Mouse (Mus musculus): ENCODE measurements around the gene Hsd17b1. TPM values are rescaled to one million over a fixed set of nuclear protein-coding genes. Genes with fewer than 3 reads are reported as not detected.
A peak's percentile ranks its signal among the peaks of the same experiment; 100 is the strongest.

Hsd17b1 gene
- polyA plus RNA-seq, 1 experiment from 2014 or later, result 0.13 TPM

DNA sequence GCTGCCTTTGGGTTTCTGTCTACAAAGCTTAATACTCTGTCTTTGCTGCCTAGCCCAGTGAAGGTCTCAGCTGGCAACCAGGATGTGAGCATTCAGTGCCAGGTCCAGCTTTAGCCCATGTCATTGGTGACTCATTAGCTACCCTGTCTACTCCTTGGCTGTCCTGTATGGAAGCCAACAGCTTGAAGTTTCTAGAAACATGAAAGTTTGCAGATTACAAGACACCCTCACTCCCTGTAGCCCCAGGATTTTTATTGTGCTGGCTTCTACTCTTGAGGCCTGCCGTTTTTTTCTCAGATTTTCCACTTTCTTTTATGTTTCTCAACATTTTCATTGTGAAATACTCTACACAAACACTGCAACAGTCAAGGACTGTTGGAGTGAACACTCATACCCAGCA, 11.7 kb downstream of the Hsd17b1 start:
- Histone ChIP-seq H3K36me3 (peaks cover 32% of the 10 kb centered on the region), H3K27me3 (replicated peaks) (no peaks in the 10 kb centered on the region), H3K4me3 (replicated peaks) (no peak overlapping the region), H3K4me1 (peaks cover 34% of the 10 kb centered on the region), H3K9me3 (no peaks in the 10 kb centered on the region), H3K4me2 (no peak overlapping the region), H3K9ac (no peak overlapping the region), H3K27ac (no peak overlapping the region)
- 83% methylated on average over 1 of the region's 1 CpGs for WGBS
- ATAC-seq (ENCODE audit: insufficient read depth, low FRiP score, low read depth), result no peak

DNA sequence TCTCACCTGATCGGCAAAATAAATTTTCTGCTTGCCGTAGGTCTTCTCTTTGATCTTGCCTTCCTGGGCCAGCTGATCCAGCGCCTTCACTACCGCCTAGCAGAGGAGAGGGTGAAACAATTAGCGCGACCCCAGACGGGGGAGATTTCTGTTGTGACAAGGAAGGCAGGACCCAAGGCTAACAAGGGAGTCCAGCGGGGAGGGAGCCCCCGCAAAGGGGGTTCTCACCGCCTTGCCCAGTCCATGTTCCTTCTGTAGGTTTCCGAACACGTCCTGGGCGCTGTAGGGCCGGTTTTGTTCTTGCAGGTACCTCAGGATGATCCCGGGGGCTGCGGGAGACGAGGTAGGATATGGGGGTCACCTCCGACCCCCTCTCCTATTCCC, 16.7 kb downstream of the Hsd17b1 start:
- WGBS, result under 1% methylated on average over 18 of the region's 18 CpGs
- peak overlapping the region; percentile 50; the same call in 1 of the 2 replicates for H3K9ac ChIP-seq
- peaks cover 8% of the 10 kb centered on the region for H3K4me1 ChIP-seq
- H3K4me2 ChIP-seq, result peak overlapping the region; percentile 96
- no peak for ATAC-seq (ENCODE audit: insufficient read depth, low FRiP score, low read depth)
- H3K9me3 ChIP-seq, result no peaks in the 10 kb centered on the region
- peaks cover 58% of the 10 kb centered on the region for H3K36me3 ChIP-seq
- H3K27me3 ChIP-seq (replicated peaks), result no peaks in the 10 kb centered on the region
- peak overlapping the region; percentile 83 for H3K4me3 ChIP-seq (replicated peaks)
- peak overlapping the region; percentile 57; the same call in 1 of the 2 replicates for H3K27ac ChIP-seq

DNA sequence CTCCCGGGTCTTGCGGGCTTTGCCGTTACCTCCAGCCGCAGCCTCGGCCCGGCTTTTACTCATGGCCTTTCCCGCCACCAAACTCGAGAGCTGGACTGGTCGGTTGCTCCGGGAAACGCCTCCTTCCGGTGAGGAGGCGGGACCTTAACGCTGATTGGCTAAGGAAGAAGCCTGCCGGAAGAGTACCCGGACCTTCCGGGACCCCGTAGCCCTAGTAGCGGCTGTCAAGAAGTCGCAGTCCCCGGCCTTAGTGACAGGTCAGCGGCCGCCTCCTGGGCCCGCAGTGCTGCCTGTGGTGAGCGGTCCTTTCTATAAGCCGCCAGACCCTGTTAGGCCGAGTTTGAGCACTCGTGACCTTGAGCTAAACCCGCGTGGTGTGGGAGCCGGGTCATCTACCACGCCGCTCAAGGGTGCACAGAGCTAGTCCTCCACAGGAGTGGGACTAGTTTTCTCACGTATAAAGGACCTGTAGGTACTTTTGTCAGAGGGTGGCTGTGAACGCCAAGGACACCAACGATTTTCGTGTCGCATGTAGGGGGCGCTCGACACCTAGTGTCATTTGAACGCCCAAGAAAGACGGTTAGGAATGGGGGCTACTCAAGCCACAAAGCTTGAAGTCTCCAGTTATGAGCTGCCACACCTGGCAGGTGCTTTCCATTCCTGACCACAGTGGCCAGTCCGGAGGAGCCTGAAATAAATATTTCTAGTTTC, 17.3 kb downstream of the Hsd17b1 start, which contains the start of gene Psmc3ip:
Gene Psmc3ip (minus strand): TSS at position 123 of the 711 bp plus-strand sequence.
- Histone ChIP-seq H3K27me3 (replicated peaks) (no peaks in the 10 kb centered on the region), H3K9ac (peak within 1 kb of the TSS; percentile 55), H3K4me3 (replicated peaks) (peak within 1 kb of the TSS; percentile 83), H3K4me1 (peaks cover 8% of the 10 kb centered on the region), H3K9me3 (no peaks in the 10 kb centered on the region), H3K36me3 (peaks cover 58% of the 10 kb centered on the region), H3K27ac (peak within 1 kb of the TSS; percentile 94), H3K4me2 (peak within 1 kb of the TSS; percentile 96)
- WGBS, result under 1% methylated on average over 43 of the region's 43 CpGs
- ATAC-seq (ENCODE audit: insufficient read depth, low FRiP score, low read depth), result peak; percentile 96

DNA sequence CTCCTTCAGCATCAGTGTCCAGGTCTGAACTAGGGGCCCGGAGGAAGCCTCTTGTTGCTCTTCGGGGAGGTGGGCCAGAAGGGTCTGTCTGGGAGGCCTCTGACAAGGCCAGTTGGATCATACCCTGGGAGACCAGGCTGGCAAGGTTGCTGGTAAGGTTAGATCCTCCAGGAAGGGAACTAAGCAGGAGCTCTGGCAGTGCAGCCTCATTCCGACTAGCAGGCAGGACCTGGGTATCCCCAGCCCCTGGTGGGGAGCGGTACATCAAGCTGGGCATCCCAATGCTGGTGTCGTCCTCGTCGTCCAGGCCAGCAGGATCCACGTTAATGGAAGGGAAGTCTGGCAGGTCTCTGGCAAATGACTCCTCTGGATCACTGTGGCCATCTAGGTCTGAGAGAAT, 20.0 kb downstream of the Hsd17b1 start:
- no peak overlapping the region for H3K4me3 ChIP-seq (replicated peaks)
- no peaks in the 10 kb centered on the region for H3K27me3 ChIP-seq (replicated peaks)
- peaks cover 8% of the 10 kb centered on the region for H3K4me1 ChIP-seq
- 81% methylated on average over 8 of the region's 8 CpGs for WGBS
- no peak overlapping the region for H3K4me2 ChIP-seq
- no peak for ATAC-seq (ENCODE audit: insufficient read depth, low FRiP score, low read depth)
- H3K36me3 ChIP-seq, result peaks cover 56% of the 10 kb centered on the region
- no peaks in the 10 kb centered on the region for H3K9me3 ChIP-seq
- no peak overlapping the region for H3K27ac ChIP-seq
- H3K9ac ChIP-seq, result no peak overlapping the region

DNA sequence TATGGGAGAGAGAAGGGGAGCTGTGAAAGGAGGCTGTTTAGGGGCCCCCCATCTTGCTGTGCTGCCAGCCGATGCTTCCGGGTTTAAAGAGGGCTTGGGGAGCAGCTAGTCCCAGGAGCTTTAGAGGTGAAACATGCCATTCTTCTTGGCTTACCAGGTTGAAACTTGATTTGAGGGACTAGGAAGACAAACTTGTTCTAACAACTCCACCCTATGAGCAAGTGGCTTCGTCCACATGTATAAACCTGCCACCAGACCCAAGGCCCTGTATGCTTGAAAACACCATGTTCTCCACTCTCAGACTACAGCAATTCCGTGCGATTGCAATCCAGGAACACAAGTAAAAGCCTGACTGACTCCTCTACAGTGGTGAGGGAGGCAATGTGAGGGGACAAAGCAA, 24.8 kb downstream of the Hsd17b1 start:
- H3K36me3 ChIP-seq, result peaks cover 40% of the 10 kb centered on the region
- ATAC-seq (ENCODE audit: insufficient read depth, low FRiP score, low read depth), result no peak
- no peaks in the 10 kb centered on the region for H3K9me3 ChIP-seq
- no peaks in the 10 kb centered on the region; the same call in 1 of the 2 replicates for H3K4me1 ChIP-seq
- H3K27ac ChIP-seq, result peak overlapping the region; percentile 73
- H3K4me2 ChIP-seq, result no peak overlapping the region
- 81% methylated on average over 5 of the region's 5 CpGs for WGBS
- H3K9ac ChIP-seq, result no peak overlapping the region
- no peaks in the 10 kb centered on the region for H3K27me3 ChIP-seq (replicated peaks)
- no peak overlapping the region for H3K4me3 ChIP-seq (replicated peaks)

DNA sequence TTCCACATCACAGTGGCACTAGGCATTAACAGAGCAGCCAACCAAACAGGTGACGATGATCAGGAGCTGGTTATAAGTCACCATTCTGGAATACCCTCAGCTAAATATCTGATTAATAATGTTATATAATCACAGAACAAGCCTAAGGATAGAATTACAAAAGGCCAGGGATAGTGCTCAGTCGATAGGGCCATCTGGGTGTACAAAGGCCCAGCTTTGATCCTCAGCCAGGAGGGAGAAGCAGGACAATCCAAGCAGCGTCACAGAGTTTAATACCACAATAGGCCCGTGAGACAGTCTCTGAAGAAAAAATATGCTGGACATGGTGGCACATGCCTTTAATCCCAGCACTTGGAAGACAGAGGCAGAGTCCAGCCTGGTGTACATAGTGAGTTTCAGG, 31.1 kb downstream of the Hsd17b1 start:
- Histone ChIP-seq H3K4me2 (no peak overlapping the region), H3K9me3 (no peaks in the 10 kb centered on the region), H3K4me1 (no peaks in the 10 kb centered on the region), H3K4me3 (replicated peaks) (no peak overlapping the region), H3K9ac (no peak overlapping the region), H3K36me3 (peaks cover 3% of the 10 kb centered on the region; the same call in 1 of the 2 replicates), H3K27me3 (replicated peaks) (no peaks in the 10 kb centered on the region), H3K27ac (no peak overlapping the region)
- 82% methylated on average over 4 of the region's 4 CpGs for WGBS
- no peak for ATAC-seq (ENCODE audit: insufficient read depth, low FRiP score, low read depth)

DNA sequence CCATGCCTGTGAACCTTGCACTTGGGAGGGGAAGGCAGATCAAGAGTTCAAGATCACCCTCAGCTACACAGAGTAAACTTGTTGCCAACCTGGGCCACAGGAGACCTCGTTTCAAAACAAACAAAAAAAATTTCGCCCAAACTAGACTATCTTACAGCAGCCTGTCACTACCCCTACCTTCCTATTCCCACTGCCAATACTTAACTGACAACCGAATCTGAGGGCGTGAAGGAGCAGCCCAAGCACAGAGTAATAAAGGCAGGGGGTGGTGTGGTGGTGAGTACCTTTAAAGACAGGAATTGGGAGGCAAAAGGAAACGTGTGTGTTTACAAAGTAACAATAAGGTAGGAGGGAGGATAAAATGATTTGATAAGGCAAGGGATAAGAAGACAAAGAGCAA, 32.5 kb downstream of the Hsd17b1 start:
- no peak overlapping the region for H3K4me3 ChIP-seq (replicated peaks)
- H3K27me3 ChIP-seq (replicated peaks), result no peaks in the 10 kb centered on the region
- no peak for ATAC-seq (ENCODE audit: insufficient read depth, low FRiP score, low read depth)
- H3K4me1 ChIP-seq, result no peaks in the 10 kb centered on the region
- WGBS, result 50% methylated on average over 5 of the region's 5 CpGs
- no peak overlapping the region for H3K4me2 ChIP-seq
- 0 out of 2 replicates have a peak, but pooled peaks cover 3% of the 10 kb centered on the region for H3K36me3 ChIP-seq
- no peak overlapping the region for H3K27ac ChIP-seq
- H3K9ac ChIP-seq, result no peak overlapping the region
- H3K9me3 ChIP-seq, result no peaks in the 10 kb centered on the region

DNA sequence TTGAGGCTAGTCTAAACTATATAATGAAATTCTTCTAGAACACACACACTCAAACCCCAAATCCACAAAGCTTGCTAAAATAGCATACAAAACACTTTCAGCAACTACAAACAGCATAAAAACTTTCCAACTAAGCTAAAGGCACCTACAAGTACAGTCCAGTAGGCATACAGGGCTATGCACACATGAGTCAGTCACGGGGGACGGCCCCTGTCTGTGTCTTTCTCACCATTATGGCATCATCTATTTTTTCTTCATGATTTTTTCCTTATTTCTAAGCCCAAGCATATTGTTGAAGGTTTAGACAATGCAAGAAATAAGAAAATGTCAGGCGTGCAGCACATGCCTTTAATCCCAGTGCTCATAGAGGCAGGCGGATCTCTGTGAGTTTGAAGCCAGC, 33.0 kb downstream of the Hsd17b1 start:
- WGBS, result 77% methylated on average over 4 of the region's 4 CpGs
- Histone ChIP-seq H3K9me3 (no peaks in the 10 kb centered on the region), H3K4me2 (no peak overlapping the region), H3K27ac (no peak overlapping the region), H3K4me3 (replicated peaks) (no peak overlapping the region), H3K4me1 (no peaks in the 10 kb centered on the region), H3K36me3 (0 out of 2 replicates have a peak, but pooled peaks cover 3% of the 10 kb centered on the region), H3K27me3 (replicated peaks) (no peaks in the 10 kb centered on the region), H3K9ac (no peak overlapping the region)
- no peak for ATAC-seq (ENCODE audit: insufficient read depth, low FRiP score, low read depth)

DNA sequence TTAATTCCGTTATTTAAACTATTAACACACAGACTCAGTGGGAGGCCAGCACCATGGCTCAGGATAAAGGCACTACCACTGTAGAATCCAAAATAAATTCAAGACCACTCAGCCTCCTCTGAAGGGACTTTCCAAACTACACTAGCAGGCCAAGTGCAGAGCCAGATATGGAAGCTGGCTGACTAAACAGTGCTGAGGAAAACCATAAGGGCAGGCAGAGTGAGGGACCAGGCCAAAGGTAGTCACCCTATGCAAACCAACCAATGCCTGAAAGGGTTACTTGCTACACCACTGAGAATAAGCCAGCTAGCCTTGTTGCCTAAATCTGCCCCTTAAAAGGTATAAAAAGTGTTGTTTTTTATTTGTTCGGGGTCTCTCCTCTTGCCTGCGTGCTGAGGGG, 34.0 kb downstream of the Hsd17b1 start:
- H3K27ac ChIP-seq, result no peak overlapping the region
- H3K9ac ChIP-seq, result no peak overlapping the region
- H3K27me3 ChIP-seq (replicated peaks), result no peaks in the 10 kb centered on the region
- WGBS, result 96% methylated on average over 3 of the region's 3 CpGs
- H3K4me2 ChIP-seq, result no peak overlapping the region
- no peaks in the 10 kb centered on the region for H3K9me3 ChIP-seq
- no peak for ATAC-seq (ENCODE audit: insufficient read depth, low FRiP score, low read depth)
- H3K4me1 ChIP-seq, result no peaks in the 10 kb centered on the region
- H3K4me3 ChIP-seq (replicated peaks), result no peak overlapping the region
- 0 out of 2 replicates have a peak, but pooled peaks cover 3% of the 10 kb centered on the region for H3K36me3 ChIP-seq

DNA sequence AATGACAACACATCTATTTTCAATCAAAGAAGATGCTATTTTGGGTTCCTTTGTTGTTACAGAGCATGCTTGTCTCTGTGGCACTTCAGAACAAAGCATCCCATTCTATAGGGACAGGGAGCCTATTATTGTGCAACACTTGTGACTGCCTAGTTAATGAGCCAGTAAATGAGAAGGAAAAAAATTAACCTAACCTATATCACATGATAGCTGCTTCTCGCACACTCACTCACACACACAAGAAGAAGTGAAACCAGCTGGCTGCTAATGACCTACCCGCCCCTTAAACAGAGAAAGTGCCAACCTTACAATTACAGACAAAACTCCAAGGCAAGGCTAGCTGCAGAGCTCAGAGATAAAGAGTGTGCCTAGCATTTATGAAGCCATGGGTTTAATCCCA, 37.4 kb downstream of the Hsd17b1 start:
- Histone ChIP-seq H3K4me2 (no peak overlapping the region), H3K4me1 (peaks cover 11% of the 10 kb centered on the region), H3K36me3 (0 out of 2 replicates have a peak, but pooled peaks cover 3% of the 10 kb centered on the region), H3K9me3 (no peaks in the 10 kb centered on the region), H3K4me3 (replicated peaks) (no peak overlapping the region), H3K9ac (no peak overlapping the region), H3K27ac (peak overlapping the region; percentile 45; the same call in 1 of the 2 replicates), H3K27me3 (replicated peaks) (no peaks in the 10 kb centered on the region)
- 67% methylated on average over 2 of the region's 2 CpGs for WGBS
- no peak for ATAC-seq (ENCODE audit: insufficient read depth, low FRiP score, low read depth)

DNA sequence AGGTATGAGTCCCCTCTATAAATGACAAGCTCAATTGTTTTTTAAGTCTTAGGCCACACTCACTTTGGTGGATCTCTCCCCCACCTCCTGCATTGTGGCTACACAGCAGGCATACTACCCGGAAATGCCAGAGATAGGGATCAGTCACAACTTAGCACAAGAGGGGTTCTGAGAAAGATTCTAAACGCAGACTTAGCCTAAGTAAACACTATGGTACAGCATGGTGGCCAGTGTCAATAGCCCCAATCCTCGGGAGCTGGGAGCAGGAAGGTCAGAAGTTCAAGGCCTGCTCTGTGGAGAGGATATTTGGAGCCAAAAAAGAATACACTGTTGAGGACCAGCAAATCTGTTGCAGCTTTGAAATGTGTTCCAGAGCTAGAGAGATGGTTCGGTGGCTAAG, 39.9 kb downstream of the Hsd17b1 start:
- H3K4me3 ChIP-seq (replicated peaks), result peak overlapping the region; percentile 99
- H3K9me3 ChIP-seq, result no peaks in the 10 kb centered on the region
- WGBS, result 21% methylated on average over 4 of the region's 4 CpGs
- peak overlapping the region; percentile 93 for H3K4me2 ChIP-seq
- no peaks in the 10 kb centered on the region for H3K27me3 ChIP-seq (replicated peaks)
- no peak overlapping the region for H3K27ac ChIP-seq
- H3K4me1 ChIP-seq, result peaks cover 16% of the 10 kb centered on the region
- peaks cover under 1% of the 10 kb centered on the region; the same call in 1 of the 2 replicates for H3K36me3 ChIP-seq
- 0 out of 2 replicates have a peak overlapping the region, but pooled peaks have one; percentile 96 for H3K9ac ChIP-seq
- no peak for ATAC-seq (ENCODE audit: insufficient read depth, low FRiP score, low read depth)

DNA sequence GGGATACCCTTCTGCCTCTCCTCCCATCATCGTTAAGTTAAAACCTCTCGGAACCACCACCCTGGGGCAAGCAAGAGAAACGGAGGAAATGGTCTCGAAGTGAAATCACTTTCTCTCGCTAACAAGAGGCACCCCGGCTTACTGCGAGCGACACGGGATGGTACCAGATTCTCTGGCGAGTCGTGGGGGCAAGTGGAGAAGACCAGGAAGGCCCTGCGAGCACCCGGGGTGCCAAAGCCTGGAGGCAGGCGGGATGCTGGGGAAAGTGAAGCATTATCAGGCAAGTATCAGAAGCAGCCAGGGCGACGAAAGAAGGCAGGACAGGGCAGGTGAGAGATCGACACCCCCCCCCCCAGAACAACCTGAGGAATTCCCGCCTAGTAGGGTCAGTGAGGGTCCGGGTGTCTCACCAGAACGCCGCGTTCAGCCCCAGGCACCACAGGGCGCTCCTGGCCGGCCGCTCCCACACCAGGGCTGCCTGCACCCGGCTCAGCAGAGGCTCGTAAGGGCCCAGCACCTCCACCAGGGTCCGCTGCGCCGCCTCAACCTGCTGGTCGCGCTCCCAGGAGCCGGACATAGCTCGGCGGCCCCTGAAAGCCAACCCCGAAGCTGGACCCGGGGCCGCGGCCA, 41.0 kb downstream of the Hsd17b1 start:
- H3K4me1 ChIP-seq, result peaks cover 16% of the 10 kb centered on the region
- H3K4me2 ChIP-seq, result peak overlapping the region; percentile 93
- H3K9me3 ChIP-seq, result no peaks in the 10 kb centered on the region
- under 1% methylated on average over 35 of the region's 39 CpGs for WGBS
- peak overlapping the region; percentile 90 for H3K27ac ChIP-seq
- peaks cover 9% of the 10 kb centered on the region; the same call in 1 of the 2 replicates for H3K36me3 ChIP-seq
- H3K9ac ChIP-seq, result peak overlapping the region; percentile 96
- ATAC-seq (ENCODE audit: insufficient read depth, low FRiP score, low read depth), result peak; percentile 73
- H3K27me3 ChIP-seq (replicated peaks), result no peaks in the 10 kb centered on the region
- peak overlapping the region; percentile 99 for H3K4me3 ChIP-seq (replicated peaks)

Data from stomach, embryonic 15.5 days (tissue).